1 mouse cellular context compared by ENCODE assay signal in the genomic region with DNA sequence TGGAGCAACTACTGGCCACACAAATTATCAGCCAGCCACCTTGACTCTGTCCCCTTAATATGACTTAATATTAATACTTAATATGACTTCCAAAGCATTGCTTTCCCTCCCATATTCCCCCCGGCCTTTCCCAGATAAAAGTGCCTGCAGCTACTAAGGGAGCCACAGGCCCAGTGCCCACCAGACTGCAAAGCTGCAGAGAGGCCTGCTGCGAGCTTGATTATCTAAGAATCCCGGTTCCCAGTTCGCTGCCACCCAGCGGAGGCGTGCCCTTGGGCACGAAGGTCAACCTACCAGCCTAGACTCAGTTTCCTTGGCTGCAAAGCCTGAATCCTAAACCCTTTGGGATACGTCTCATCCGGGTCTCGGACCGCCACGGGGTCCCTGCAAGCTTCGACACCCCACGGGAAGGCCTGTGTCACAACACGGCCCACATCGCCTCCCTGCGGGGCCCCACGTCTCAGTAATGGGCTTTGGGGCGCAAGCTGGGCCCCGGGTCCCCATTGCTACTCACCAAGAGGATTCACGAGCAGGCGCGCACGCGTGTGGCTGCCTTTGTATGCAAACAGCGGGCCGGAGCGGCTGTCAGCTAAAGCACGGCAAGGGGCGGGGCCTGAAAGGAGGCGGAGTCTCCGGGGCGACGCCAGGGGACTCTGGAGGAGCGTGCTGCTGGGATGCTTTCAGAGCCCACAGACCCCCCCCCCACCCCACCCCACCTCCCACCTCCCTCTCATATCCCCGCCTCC.
TF ChIP-seq lines count a peak whose summit lies in the region.

No protein-coding gene starts in this region.

TF ChIP-seq in CH12.LX, 34 proteins besides CTCF, POLR2A, EP300 and RAD21 (continued from another document):
- peak; percentile 69; the same call in 1 of the 2 replicates for TF ChIP-seq MAX (IDR thresholded peaks at IDR 0.05; ENCODE audit: low read length)
- TF ChIP-seq USF2 (conservative IDR thresholded peaks at IDR 0.05; ENCODE audit: low read depth, low read length), result no peak
- no peak for TF ChIP-seq ZMIZ1 (IDR thresholded peaks at IDR 0.05; ENCODE audit: low read depth, low read length)
- no peak for TF ChIP-seq CHD1 (IDR thresholded peaks at IDR 0.05; ENCODE audit: low read depth, low read length)
- peak; percentile 97 for TF ChIP-seq MXI1 (IDR thresholded peaks at IDR 0.05; ENCODE audit: low read depth, low read length)
- no peak for TF ChIP-seq JUND (conservative IDR thresholded peaks at IDR 0.05; ENCODE audit: low read depth, low read length)
- TF ChIP-seq ZKSCAN1 (IDR thresholded peaks at IDR 0.05; ENCODE audit: borderline replicate concordance, low read depth, low read length), result peak; percentile 79; the same call in 1 of the 2 replicates
- TF ChIP-seq TCF12 (IDR thresholded peaks at IDR 0.05; ENCODE audit: low read depth, low read length), result peak; percentile 74
- peak; percentile 30; the same call in 1 of the 2 replicates for TF ChIP-seq IRF4 (IDR thresholded peaks at IDR 0.05; ENCODE audit: low read depth, low read length)
- TF ChIP-seq MEF2A (IDR thresholded peaks at IDR 0.05; ENCODE audit: borderline replicate concordance, low read depth, low read length), result no peak
- TF ChIP-seq JUN (IDR thresholded peaks at IDR 0.05; ENCODE audit: insufficient read depth, low read depth, low read length), result no peak
- no peak for TF ChIP-seq TBP (conservative IDR thresholded peaks at IDR 0.05; ENCODE audit: low read depth, low read length)
- TF ChIP-seq POLR2AphosphoS2 (IDR thresholded peaks at IDR 0.05; ENCODE audit: low read depth, low read length), result no peak
- peak; percentile 86 for TF ChIP-seq NRF1 (IDR thresholded peaks at IDR 0.05; ENCODE audit: low read depth, low read length)
